Mouse (Mus musculus) macrophage (primary cell): ENCODE data around the gene Ago1. TPM values are rescaled to one million over a fixed set of nuclear protein-coding genes. Genes with fewer than 3 reads are reported as not detected.

ENCODE experiments used
- H3K27ac ChIP-seq: fragments of 350-480 bp; formaldehyde crosslinking; 2 replicates; pipeline ENCODE4 v1.9.0; 2021
- H3K36me3 ChIP-seq: fragments of 350-480 bp; formaldehyde crosslinking; 2 replicates; pipeline ENCODE4 v1.9.0; 2021; ENCODE audit errors: inconsistent target
- H3K4me3 ChIP-seq: fragments of 350-480 bp; formaldehyde crosslinking; 2 replicates; pipeline ENCODE4 v1.9.0; 2021; ENCODE audit errors: inconsistent target
- H3K79me2 ChIP-seq: fragments of 350-480 bp; formaldehyde crosslinking; 2 replicates; pipeline ENCODE4 v1.9.0; 2021; ENCODE audit errors: inconsistent target
- WGBS: methylation state at CpG from one replicate; pipeline ENCODE4 v1.1.7; 2026; ENCODE audit warnings: inconsistent platforms; ENCODE audit not compliant: missing documents; 5-methylcytosine and 5-hydroxymethylcytosine counted together
- polyA plus RNA-seq: library from polyadenylated mRNA; stranded (reverse); fragments of 250-400 nt; gene quantifications from 3 replicates; pipeline ENCODE4 v1.2.4, GENCODE M21; 2018; ENCODE audit warnings: inconsistent platforms

Gene Ago1
- polyA plus RNA-seq, 1 experiment from 2014 or later, result 20.9 TPM

DNA sequence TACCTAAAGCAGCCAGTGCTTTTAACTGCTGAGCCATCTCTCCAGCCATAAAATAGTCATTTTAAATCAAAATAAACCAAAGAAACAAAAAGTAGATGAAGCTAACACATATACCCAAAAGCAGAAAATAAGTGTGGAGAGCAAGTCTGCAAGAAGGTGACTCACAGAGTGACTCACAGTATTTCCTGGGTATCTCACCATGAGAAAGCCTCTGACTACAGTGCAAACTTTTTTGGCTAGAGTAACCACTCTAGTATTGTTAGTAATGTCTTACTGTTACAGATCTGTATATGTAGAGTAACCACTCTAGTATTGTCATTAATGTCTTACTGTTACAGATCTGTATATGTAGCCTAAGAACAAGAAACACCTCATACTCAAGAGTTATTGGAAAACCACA lies 52.7 kb downstream of the Ago1 start:
- peaks cover 62% of the 10 kb centered on the region for H3K79me2 ChIP-seq
- 0 out of 2 replicates have a peak, but pooled peaks cover 4% of the 10 kb centered on the region for H3K36me3 ChIP-seq
- no peak overlapping the region for H3K4me3 ChIP-seq
- H3K27ac ChIP-seq, result peak overlapping the region; percentile 7; the same call in 1 of the 2 replicates

DNA sequence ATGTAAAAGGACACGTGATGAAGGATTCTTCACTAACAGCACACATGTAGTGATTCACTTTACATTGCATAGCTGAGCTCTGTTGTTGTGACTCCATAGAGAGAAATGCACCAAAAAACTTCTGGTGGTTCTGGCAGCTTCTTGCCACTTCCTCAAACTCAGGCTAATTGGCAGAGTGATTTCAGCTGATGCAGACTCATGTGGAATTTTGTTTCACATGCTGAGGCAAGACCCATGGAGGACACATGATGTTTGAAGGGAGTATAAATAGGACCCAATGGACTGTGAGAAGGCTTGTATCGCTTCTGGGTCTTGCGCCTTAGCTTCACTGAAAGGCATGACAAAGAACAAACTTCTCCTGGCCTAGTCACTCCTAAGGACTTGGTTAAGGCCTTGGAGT lies 55.9 kb downstream of the Ago1 start:
- Histone ChIP-seq H3K27ac (peak overlapping the region; percentile 76), H3K4me3 (no peak overlapping the region), H3K36me3 (0 out of 2 replicates have a peak, but pooled peaks cover 4% of the 10 kb centered on the region), H3K79me2 (peaks cover 59% of the 10 kb centered on the region)
- WGBS, result 58% methylated on average over 3 of the region's 3 CpGs

Other genes starting within 250 kb of the Ago1 start
- 105 to 157 TPM (median 139 TPM) in 3 replicates for gene Map7d1, start 212.2 kb downstream of the Ago1 start, polyA plus RNA-seq
- 93.4 to 103 TPM (median 95.6 TPM) in 3 replicates for gene Trappc3, start 206.3 kb downstream of the Ago1 start, polyA plus RNA-seq
- gene Col8a2, start 181.8 kb downstream of the Ago1 start, polyA plus RNA-seq, result not detected in 3 replicates
- 12.8 to 27.0 TPM (median 21.1 TPM) in 3 replicates for gene Adprhl2, start 146.9 kb downstream of the Ago1 start, polyA plus RNA-seq
- 0.22 to 0.36 TPM (median 0.25 TPM) in 3 replicates for gene Tekt2, start 142.9 kb downstream of the Ago1 start, polyA plus RNA-seq
- gene Ago3, start 39.0 kb downstream of the Ago1 start, polyA plus RNA-seq, result 9.3 to 11.7 TPM (median 9.4 TPM) in 3 replicates
- gene Ago4, start 64.9 kb upstream of the Ago1 start, polyA plus RNA-seq, result 5.6 to 10.3 TPM (median 6.6 TPM) in 3 replicates
- 1.1 to 13.8 TPM (median 13.0 TPM) in 3 replicates for gene Clspn, start 88.4 kb upstream of the Ago1 start, polyA plus RNA-seq
- gene 5730409E04Rik, start 141.2 kb upstream of the Ago1 start, polyA plus RNA-seq, result 9.7 to 13.2 TPM (median 11.6 TPM) in 3 replicates
- gene Psmb2, start 209.0 kb upstream of the Ago1 start, polyA plus RNA-seq, result 164 to 241 TPM (median 175 TPM) in 3 replicates